Mouse (Mus musculus): ENCODE measurements around the gene Usp6nl. TPM values are rescaled to one million over a fixed set of nuclear protein-coding genes. Genes with fewer than 3 reads are reported as not detected.

Usp6nl gene
- polyA plus RNA-seq, 1 experiment = 1.9 TPM

DNA sequence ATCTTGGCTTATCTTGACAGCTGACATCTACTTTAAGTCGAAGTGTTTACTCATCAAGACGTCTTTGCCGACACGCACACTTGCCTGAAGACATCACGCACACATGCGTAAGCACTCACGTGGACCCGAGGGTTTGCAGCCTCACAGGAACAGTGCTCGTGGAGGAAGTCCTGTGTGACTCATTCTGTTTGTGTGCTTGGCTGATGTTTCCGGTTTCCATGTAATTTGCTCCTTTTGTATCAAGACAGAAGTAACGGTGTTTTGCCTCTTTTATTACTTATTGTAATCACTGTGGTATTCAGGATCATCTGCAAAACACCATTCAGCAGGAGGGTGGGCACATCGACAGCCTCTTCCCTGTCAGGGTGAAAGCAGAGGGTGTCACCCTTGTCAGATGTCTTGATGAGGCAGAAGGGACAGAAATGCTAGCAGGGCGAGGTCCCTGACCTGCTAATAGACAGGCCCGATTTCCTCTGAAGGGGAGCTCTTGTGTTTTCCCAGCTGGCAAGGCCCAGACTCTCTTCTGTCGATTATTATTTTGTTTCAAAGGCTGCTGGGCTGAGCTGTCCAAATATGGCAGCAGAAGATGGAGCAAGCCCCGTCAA lies 156.0 kb downstream of the Usp6nl start:
- TF ChIP-seq GATA1 (IDR thresholded peaks at IDR 0.05; ENCODE audit: borderline replicate concordance, low read length) = no peak
- no peak for TF ChIP-seq FLI1 (IDR thresholded peaks at IDR 0.05; ENCODE audit: low read length)

DNA sequence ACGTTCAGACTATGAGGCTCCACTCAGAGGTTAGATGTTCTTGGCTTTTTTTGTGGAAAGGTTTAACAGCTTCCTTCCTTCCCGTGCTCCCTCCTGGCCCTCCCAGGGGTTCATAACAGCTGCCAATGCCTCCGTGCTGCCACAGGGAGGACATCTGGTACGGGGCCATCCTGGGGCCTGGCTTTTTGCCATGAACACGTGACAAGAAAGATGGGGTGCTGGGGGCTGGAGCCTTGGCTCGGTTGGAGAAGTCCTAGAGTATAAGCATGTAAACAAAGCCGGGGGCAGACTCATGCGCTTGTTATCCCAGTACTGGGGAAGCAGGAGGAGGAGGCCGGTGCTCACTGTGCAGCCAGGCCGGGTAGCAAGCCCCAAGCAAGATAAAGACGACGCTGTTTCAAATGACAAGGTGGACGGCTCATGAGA lies 156.5 kb downstream of the Usp6nl start:
- Histone ChIP-seq H3K4me1 (peaks cover 49% of the 10 kb centered on the region), H3K4me3 (replicated peaks) (no peak overlapping the region), H3K9me3 (peaks cover 14% of the 10 kb centered on the region; the same call in 1 of the 2 replicates), H3K36me3 (replicated peaks; ENCODE audit: low read length) (peaks cover 3% of the 10 kb centered on the region), H3K27me3 (replicated peaks) (no peaks in the 10 kb centered on the region)
- no peak for TF ChIP-seq FLI1 (IDR thresholded peaks at IDR 0.05; ENCODE audit: low read length)
- no peak for TF ChIP-seq GATA1 (IDR thresholded peaks at IDR 0.05; ENCODE audit: borderline replicate concordance, low read length)

More for the DNA sequence above, 156.0 kb downstream of the Usp6nl start:
- peaks cover 14% of the 10 kb centered on the region; the same call in 1 of the 2 replicates for H3K9me3 ChIP-seq
- peaks cover 3% of the 10 kb centered on the region for H3K36me3 ChIP-seq (replicated peaks; ENCODE audit: low read length)
- H3K27me3 ChIP-seq (replicated peaks) = peaks cover 2% of the 10 kb centered on the region
- peaks cover 47% of the 10 kb centered on the region for H3K4me1 ChIP-seq
- peak overlapping the region; percentile 76 for H3K4me3 ChIP-seq (replicated peaks)

DNA sequence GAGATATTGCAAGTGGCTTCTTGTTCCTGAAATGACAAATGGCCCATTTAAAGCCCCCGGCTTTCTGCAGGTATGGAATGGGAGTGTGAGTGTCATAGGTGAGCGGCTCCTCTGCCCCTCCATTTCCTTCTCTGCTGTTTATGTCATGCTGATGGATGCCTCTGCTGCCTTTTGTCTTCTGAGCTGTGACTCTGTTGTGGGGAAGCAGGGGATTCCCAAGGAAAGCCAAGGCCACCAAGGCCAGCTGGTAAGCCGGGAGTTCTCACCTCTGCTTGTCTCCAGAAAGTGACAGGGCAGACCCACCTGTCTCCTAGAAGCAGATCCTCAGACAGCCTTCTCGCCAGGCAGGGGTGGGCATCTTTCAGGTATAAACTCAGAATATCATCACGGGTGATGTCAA lies 157.2 kb downstream of the Usp6nl start:
- Histone ChIP-seq H3K27me3 (replicated peaks) (no peaks in the 10 kb centered on the region), H3K4me1 (peaks cover 52% of the 10 kb centered on the region)
- TF ChIP-seq FLI1 (IDR thresholded peaks at IDR 0.05; ENCODE audit: low read length) (no peak), GATA1 (IDR thresholded peaks at IDR 0.05; ENCODE audit: borderline replicate concordance, low read length) (no peak)

DNA sequence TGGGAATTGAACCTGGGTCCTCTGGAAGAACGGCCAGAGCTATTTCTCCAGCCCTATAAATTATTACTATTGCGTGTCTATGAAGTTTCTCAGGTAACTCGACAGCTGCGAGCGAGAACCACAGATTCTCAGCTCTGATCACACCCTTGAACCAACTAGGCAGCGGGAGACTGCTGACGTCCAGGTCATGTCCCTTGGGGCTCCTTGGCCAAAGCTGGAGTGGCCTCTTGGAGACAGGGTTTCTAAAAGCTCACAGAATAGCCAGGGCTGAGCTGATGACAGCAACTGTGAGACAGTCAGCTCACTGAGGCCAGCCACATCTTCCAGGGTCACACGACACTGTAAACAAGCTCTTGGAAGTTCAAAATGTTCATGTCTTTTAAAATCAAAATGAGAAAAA lies 159.5 kb downstream of the Usp6nl start:
- TF ChIP-seq FLI1 (IDR thresholded peaks at IDR 0.05; ENCODE audit: low read length) = no peak
- no peak for TF ChIP-seq GATA1 (IDR thresholded peaks at IDR 0.05; ENCODE audit: borderline replicate concordance, low read length)
- H3K4me3 ChIP-seq (replicated peaks) = no peak overlapping the region
- H3K27me3 ChIP-seq (replicated peaks) = no peaks in the 10 kb centered on the region
- H3K36me3 ChIP-seq (replicated peaks; ENCODE audit: low read length) = no peaks in the 10 kb centered on the region
- H3K9me3 ChIP-seq = no peaks in the 10 kb centered on the region
- H3K4me1 ChIP-seq = peaks cover 48% of the 10 kb centered on the region

More for the DNA sequence above, 157.2 kb downstream of the Usp6nl start:
- no peak overlapping the region for H3K4me3 ChIP-seq (replicated peaks)
- peaks cover 3% of the 10 kb centered on the region for H3K36me3 ChIP-seq (replicated peaks; ENCODE audit: low read length)
- peaks cover 13% of the 10 kb centered on the region; the same call in 1 of the 2 replicates for H3K9me3 ChIP-seq

DNA sequence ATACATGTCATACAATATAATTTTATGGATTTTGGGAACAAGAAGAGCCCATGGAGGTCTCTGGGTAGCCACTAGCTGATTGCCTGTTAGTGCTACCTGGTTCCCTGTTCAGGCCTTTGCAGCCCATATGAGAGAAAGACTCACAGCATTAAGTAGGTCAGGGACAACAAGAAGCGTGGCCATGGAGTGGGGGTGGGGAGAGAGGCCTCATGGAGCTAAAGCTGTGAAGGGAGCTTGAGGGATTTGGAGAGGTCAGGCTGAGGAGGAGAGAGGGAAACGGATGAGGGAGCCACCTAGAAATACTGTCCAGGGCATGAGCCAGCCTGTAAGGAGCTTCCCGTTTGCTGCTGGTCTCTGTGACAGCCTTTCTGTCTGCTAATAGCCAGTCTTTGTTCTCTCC lies 159.9 kb downstream of the Usp6nl start:
- Histone ChIP-seq H3K4me3 (replicated peaks) (no peak overlapping the region), H3K9me3 (no peaks in the 10 kb centered on the region), H3K27me3 (replicated peaks) (no peaks in the 10 kb centered on the region), H3K36me3 (replicated peaks; ENCODE audit: low read length) (no peaks in the 10 kb centered on the region), H3K4me1 (peaks cover 44% of the 10 kb centered on the region)
- TF ChIP-seq FLI1 (IDR thresholded peaks at IDR 0.05; ENCODE audit: low read length) = no peak
- TF ChIP-seq GATA1 (IDR thresholded peaks at IDR 0.05; ENCODE audit: borderline replicate concordance, low read length) = no peak

DNA sequence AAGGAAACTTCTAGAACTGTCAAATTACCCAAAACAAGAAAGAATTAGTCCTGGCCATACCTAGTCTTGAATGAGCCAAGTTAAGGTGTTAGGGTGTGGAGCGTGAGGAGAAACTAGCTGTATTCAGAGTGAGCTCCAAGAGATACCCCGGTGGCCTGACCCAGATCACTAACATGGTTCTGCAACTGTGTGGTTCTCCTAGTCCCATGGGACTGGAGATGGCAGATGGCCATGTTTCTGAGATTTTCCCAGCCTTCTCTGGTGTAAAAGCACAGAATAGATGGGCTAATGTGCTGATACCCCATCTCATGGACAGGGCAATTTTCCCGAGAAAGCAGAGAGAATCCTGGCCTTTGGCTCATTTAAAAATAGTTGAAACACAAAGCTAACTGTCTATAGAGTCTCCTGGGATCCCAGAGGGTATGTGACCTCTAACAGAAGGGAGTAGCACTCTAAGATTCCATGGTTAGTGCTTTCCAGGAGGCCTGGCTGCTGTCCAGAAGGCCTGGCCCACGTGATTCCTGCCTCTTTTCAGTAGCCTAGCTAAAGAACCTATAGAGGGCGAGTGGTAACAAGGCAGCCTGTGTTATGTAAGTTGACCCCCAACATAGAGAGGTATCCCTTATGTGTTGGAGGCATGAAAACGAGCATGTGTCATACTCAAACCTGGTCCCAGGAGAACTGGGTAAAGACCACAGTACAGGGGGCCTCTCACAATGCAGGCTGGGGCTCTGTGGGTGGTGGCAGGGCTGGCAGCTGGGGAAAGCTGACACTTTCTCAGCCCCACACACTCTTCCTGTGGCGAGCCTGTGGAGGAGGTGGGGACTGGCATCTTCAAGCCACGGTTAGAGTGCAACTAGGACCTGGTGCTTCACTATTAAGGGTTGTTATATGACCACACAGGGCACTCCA lies 160.9 kb downstream of the Usp6nl start:
- H3K27me3 ChIP-seq (replicated peaks) = peaks cover 5% of the 10 kb centered on the region
- H3K9me3 ChIP-seq = no peaks in the 10 kb centered on the region
- TF ChIP-seq GATA1 (IDR thresholded peaks at IDR 0.05; ENCODE audit: borderline replicate concordance, low read length) (no peak), FLI1 (IDR thresholded peaks at IDR 0.05; ENCODE audit: low read length) (no peak)
- H3K4me3 ChIP-seq (replicated peaks) = no peak overlapping the region
- no peaks in the 10 kb centered on the region for H3K36me3 ChIP-seq (replicated peaks; ENCODE audit: low read length)
- H3K4me1 ChIP-seq = peaks cover 35% of the 10 kb centered on the region

DNA sequence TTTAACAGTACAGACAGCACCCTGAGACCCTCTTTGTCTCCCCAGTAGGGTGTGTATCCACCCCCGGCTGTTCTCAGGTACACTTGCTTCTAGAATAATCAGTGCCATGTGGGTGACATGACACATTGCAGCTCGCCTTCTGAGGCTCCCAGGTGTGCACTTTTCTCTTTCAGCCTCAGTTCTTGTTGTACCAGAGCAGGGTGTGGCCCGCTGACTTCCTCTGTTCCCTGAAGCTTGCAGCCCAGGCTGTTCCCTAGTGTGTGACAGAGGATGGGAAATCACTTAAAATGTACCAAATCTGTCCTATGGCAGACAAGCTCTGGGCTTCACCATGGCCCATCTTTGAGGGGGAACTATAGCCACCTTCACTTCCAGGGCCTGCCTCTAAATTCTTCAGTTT lies 161.7 kb downstream of the Usp6nl start:
- peaks cover 26% of the 10 kb centered on the region for H3K4me1 ChIP-seq
- peaks cover 9% of the 10 kb centered on the region for H3K27me3 ChIP-seq (replicated peaks)
- peak overlapping the region; percentile 7 for H3K4me3 ChIP-seq (replicated peaks)
- no peaks in the 10 kb centered on the region for H3K9me3 ChIP-seq
- TF ChIP-seq GATA1 (IDR thresholded peaks at IDR 0.05; ENCODE audit: borderline replicate concordance, low read length) (no peak), FLI1 (IDR thresholded peaks at IDR 0.05; ENCODE audit: low read length) (no peak)
- H3K36me3 ChIP-seq (replicated peaks; ENCODE audit: low read length) = no peaks in the 10 kb centered on the region

DNA sequence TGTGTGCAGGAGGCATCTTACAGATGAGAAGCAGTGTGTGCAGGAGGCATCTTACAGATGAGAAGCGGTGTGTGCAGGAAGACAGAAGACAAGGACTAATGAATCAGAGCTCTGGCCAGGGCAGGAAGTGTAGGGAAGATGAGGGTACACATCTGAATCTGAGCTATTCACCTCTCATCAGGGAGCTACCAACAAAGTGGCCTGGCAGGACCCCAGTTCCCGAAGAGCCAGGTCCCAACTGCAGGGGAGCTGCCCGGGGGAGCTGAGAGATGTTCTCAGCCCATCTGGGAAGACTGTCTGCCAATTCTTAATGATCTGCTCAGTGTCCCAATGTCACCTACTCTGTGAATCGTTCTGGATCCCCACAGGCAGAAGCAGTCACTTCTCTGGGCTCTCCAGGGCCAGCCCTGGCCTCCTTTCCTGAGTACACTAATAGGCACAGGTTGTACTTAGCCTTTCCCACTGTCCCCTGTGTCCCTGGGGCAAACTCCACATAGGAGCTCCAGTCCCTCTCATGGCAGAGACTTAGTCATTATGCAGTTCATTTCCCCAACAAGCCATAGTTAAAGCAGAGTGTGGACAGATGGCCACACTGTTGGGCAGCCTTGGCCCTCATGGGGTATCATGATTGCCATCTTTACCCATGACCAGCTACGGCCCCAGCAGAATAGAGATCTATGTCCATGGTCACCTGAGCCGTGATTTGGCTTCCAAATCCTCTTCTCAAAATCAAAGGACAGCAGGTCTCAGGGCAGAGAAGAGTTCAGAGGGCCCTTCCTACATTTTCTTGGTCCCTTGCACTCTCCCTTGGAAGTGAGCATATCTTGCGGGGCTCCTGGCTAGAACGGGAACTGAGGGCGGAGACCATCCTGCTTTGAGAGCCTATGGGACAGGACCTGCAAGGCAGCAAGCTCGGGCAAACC lies 165.4 kb downstream of the Usp6nl start:
- peaks cover 33% of the 10 kb centered on the region for H3K4me1 ChIP-seq
- no peak overlapping the region for H3K4me3 ChIP-seq (replicated peaks)
- no peak for TF ChIP-seq GATA1 (IDR thresholded peaks at IDR 0.05; ENCODE audit: borderline replicate concordance, low read length)
- TF ChIP-seq FLI1 (IDR thresholded peaks at IDR 0.05; ENCODE audit: low read length) = no peak
- H3K36me3 ChIP-seq (replicated peaks; ENCODE audit: low read length) = no peaks in the 10 kb centered on the region
- H3K9me3 ChIP-seq = peaks cover 10% of the 10 kb centered on the region
- peaks cover 16% of the 10 kb centered on the region for H3K27me3 ChIP-seq (replicated peaks)

DNA sequence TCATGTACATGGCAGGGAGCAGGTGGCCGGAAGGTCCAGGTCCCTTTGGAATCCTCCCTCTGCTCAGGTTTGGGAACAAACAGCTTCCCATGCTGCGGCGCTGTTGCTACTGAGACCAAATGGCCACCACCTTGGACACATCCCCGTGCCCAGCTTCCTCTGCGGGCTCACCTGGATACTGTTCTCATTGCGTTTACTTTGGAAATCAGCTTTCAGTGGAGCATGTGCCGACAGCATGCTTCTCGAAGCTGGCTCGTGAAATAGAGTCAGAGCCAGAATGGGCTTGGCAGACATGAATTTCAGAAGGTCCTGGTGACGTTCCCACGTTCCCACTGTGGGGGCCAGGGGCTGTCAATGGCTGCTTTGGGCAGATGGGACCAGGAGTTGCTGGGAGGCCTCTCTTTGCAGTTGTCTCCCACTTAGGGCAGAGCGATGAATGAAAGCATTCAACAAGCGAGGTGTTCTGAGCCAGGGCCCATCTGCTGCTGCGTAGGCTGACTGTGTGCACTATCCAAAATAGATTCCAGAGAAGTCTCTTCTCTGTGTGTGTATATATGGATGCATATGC lies 166.1 kb downstream of the Usp6nl start:
- H3K4me1 ChIP-seq = peaks cover 30% of the 10 kb centered on the region
- TF ChIP-seq FLI1 (IDR thresholded peaks at IDR 0.05; ENCODE audit: low read length) (no peak), GATA1 (IDR thresholded peaks at IDR 0.05; ENCODE audit: borderline replicate concordance, low read length) (no peak)
- no peak overlapping the region for H3K4me3 ChIP-seq (replicated peaks)
- peaks cover 10% of the 10 kb centered on the region for H3K9me3 ChIP-seq
- peaks cover 21% of the 10 kb centered on the region for H3K27me3 ChIP-seq (replicated peaks)
- no peaks in the 10 kb centered on the region for H3K36me3 ChIP-seq (replicated peaks; ENCODE audit: low read length)
